In the genomic region with DNA sequence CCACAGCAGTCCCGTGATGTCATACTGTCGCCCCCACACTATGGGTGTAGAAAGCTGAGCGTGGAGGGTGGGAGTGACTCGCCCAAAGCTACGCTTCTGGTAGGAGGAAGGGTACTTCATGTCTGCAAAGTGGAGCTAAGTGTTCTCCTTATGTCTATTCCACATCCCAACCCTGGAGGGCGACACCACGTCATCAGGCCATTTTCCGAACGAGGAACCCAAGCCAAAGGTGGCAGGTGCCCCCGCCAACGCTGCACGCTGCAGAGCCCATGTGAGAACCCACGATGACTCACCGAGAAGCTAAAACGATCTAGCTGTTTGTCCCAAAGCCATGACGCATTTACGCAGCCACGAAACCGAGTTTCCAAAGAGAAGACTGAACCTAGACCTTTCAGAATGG, we compare ENCODE assay signal across 1 mouse cellular context.
A peak's percentile ranks its signal among the peaks of the same experiment; 100 is the strongest.
TF ChIP-seq lines count a peak whose summit lies in the region.

No protein-coding gene starts in this region.

TF ChIP-seq in MEL, 35 proteins besides CTCF, POLR2A, EP300 and RAD21:
- TF ChIP-seq MAFK (IDR thresholded peaks at IDR 0.05; ENCODE audit: borderline replicate concordance, low read depth, low read length): no peak
- peak; percentile 23; the same call in 1 of the 2 replicates for TF ChIP-seq ZC3H11A (IDR thresholded peaks at IDR 0.05; ENCODE audit: low read depth, low read length)
- TF ChIP-seq MYC (IDR thresholded peaks at IDR 0.05; ENCODE audit: low read depth, low read length): 0 out of 2 replicates have a peak, but pooled peaks have one; percentile 14
- peak; percentile 15; the same call in 1 of the 2 replicates for TF ChIP-seq ETS1 (IDR thresholded peaks at IDR 0.05; ENCODE audit: low read depth, low read length)
- TF ChIP-seq ELF1 (IDR thresholded peaks at IDR 0.05; ENCODE audit: low read depth, low read length): no peak
- peak; percentile 31 for TF ChIP-seq SMC3 (IDR thresholded peaks at IDR 0.05; ENCODE audit: low read depth, low read length)
- no peak for TF ChIP-seq GABPA (IDR thresholded peaks at IDR 0.05; ENCODE audit: low read depth, low read length)
